Mouse (Mus musculus) adrenal gland, postnatal 4 days (tissue): ENCODE measurements around the gene Nagpa. TPM values are rescaled to one million over a fixed set of nuclear protein-coding genes. Genes with fewer than 3 reads are reported as not detected.

Experiments used
- microRNA-seq: library from miRNA; unstranded; fragments of <30 nt; microRNA quantifications from one replicate; pipeline ENCODE4 v1.2.0, GENCODE M21; 2021
- total RNA-seq, 2 experiments: library from RNA; stranded (reverse); gene quantifications; 2 replicates each; pipeline ENCODE4 v1.2.3; 2021

The Nagpa gene
- total RNA-seq, 2 experiments from 2014 or later, result 23.0 to 25.2 TPM

Small RNAs within 50 kb of the gene (microRNA-seq; reads per million reads assigned to microRNA genes)
- gene Gm23689 (not detected), gene Gm26095 (not detected), gene Mir6364 (not detected)

Other genes starting within 250 kb of the Nagpa start
- 10 to 100 TPM; 51.9 to 60.5 TPM for gene Anks3, start 239.8 kb downstream of the Nagpa start, total RNA-seq
- gene Sept12, start 206.2 kb downstream of the Nagpa start, total RNA-seq, result under 1 TPM in 1 of 2 experiments, not detected in 1; 0.22 TPM
- 1 to 10 TPM in 1 of 2 experiments, not detected in 1; 2.2 TPM for gene Smim22, start 196.7 kb downstream of the Nagpa start, total RNA-seq
- gene Rogdi, start 190.5 kb downstream of the Nagpa start, total RNA-seq, result 10 to 100 TPM; 54.6 to 55.0 TPM
- 100 to 1,000 TPM; 110 to 111 TPM for gene Glyr1, start 154.1 kb downstream of the Nagpa start, total RNA-seq
- 10 to 100 TPM; 41.2 to 43.4 TPM for gene Ubn1, start 154.0 kb downstream of the Nagpa start, total RNA-seq
- 1 to 10 TPM; 1.9 to 2.9 TPM for gene Ppl, start 71.6 kb downstream of the Nagpa start, total RNA-seq
- gene Sec14l5, start 56.9 kb downstream of the Nagpa start, total RNA-seq, result under 1 TPM; 0.34 to 0.40 TPM
- 10 to 100 TPM; 17.6 to 23.8 TPM for gene AU021092, start 18.3 kb upstream of the Nagpa start, total RNA-seq
- gene Alg1, start 29.6 kb upstream of the Nagpa start, total RNA-seq, result 10 to 100 TPM; 36.0 to 38.8 TPM
- gene Eef2kmt, start 52.0 kb upstream of the Nagpa start, total RNA-seq, result 10 to 100 TPM; 30.8 to 41.5 TPM